Mouse (Mus musculus) olfactory bulb, adult 2 months (tissue): ENCODE results near the gene C1ql1.

Experiments used
- CTCF ChIP-seq: fragments of 200-500 bp; IDR thresholded peaks from 2 replicates; pipeline ENCODE4 v1.5.1; 2012; ENCODE audit warnings: low read depth, mild to moderate bottlenecking, low read length, moderate library complexity; ENCODE audit not compliant: insufficient read depth
- POLR2A ChIP-seq: fragments of 200-500 bp; IDR thresholded peaks from 2 replicates; pipeline ENCODE4 v1.6.1; 2012; ENCODE audit warnings: mild to moderate bottlenecking, low read depth, low read length, moderate library complexity; ENCODE audit not compliant: insufficient read depth

DNA sequence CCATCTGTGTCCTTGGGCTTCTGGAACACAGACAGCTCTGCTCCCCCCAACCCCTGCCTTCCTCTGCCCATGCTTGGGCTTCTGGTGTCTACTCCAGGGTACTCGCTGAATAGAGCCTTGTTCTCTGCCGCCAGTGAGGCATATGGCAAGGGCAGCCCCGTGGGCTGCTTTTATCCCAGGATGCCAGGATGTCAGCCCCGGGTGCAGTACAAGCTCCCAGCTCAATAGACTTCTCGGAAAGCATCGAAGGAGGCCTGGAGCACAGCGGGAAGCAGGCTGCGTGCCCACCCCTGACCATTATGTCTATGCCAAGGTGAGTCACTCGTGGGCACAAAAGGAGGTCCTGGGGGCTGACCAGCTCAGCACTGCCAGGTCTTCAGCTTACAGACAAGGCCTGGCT, 48.1 kb downstream of the C1ql1 start:
- TF ChIP-seq CTCF (no peak), POLR2A (no peak)
